Comparison of ENCODE assay signal across 8 mouse cellular contexts in the genomic region with DNA sequence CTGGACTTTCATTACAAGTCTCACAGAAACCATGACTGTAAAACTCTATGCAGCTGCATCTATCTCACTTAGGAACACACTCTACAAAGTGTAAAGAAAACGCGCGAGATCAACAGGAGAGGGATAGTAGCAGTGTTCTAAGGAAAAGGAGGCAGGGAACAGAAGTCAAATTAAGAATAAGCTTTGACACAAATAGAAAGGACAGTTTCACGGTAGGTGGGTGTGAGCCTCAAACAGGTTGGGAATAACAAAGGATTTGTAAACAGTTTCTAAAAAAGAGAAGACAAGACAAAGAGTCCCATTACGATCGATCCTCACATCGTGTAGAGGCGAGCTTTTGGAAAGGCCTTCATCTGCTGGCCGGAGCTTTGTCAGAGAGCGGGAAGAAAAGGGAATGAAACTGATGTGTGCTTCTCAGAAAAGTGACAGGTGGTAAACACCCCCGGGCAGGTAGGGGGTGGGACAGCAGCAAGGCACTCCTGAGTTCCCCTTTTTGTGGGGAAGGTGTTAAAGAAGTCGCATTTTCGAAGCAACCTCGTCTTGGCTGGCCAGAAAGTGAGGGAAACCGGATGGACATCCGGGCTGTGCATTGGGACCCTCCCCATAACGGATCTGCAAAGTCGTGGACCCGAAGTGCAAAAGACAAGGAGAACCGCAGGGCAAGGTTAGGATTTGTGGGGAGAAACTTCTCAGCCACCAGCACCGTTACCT. TPM values are rescaled to one million over a fixed set of nuclear protein-coding genes. Genes with fewer than 3 reads are reported as not detected.
DNase-seq lines count a peak whose midpoint lies in the region; ATAC-seq and TF ChIP-seq lines count a peak whose summit lies in the region.

No protein-coding gene starts in this region.

- H3K9me3 ChIP-seq in E14TG2a.4 (ENCODE audit: low read length): no peaks in the 10 kb centered on the region

- peak; percentile 13 for DNase-seq in gastrocnemius, postnatal 10 days
- DNase-seq in gastrocnemius, adult 8-10 months (ENCODE audit: low spot score in 2 of 2): no peak
- DNase-seq in spleen, postnatal 4 days (ENCODE audit: low spot score in 2 of 2): no peak
- DNase-seq in left cerebral cortex, adult 18-20 months (ENCODE audit: low spot score in 2 of 2): no peak
- no peak for DNase-seq in urinary bladder, postnatal 25 days (ENCODE audit: low spot score)

- H3K27ac ChIP-seq in macrophage: peak overlapping the region; percentile 32

- peak; percentile 13 to 22; a peak in 2 of 4 replicates for ATAC-seq in hematopoietic stem cell, adult 5-6 weeks (replicated peaks in 1 of 2; ENCODE audit: insufficient read depth in 1 of 2, low FRiP score in 2 of 2, low TSS enrichment in 1 of 2, low read depth in 1 of 2, poor library complexity in 2 of 2, severe bottlenecking in 2 of 2)

- WGBS in macrophage (ENCODE audit: missing documents): 14% methylated on average over 21 of the region's 21 CpGs

- H3K79me2 ChIP-seq in macrophage (ENCODE audit: inconsistent target): peaks cover 12% of the 10 kb centered on the region; the same call in 1 of the 2 replicates

- TF ChIP-seq CTCF in E14TG2a.4 (conservative IDR thresholded peaks at IDR 0.05; ENCODE audit: low read length): no peak

- H3K4me1 ChIP-seq in E14TG2a.4 (replicated peaks; ENCODE audit: low read depth, low read length): peaks cover 28% of the 10 kb centered on the region

- H3K4me3 ChIP-seq in E14TG2a.4 (replicated peaks; ENCODE audit: low read length) (peak overlapping the region; percentile 94), macrophage (ENCODE audit: inconsistent target) (peak overlapping the region; percentile 99)

- peaks cover 29% of the 10 kb centered on the region for H3K36me3 ChIP-seq in E14TG2a.4 (ENCODE audit: insufficient read depth, low read length)
- H3K36me3 ChIP-seq in macrophage (ENCODE audit: inconsistent target): peaks cover 27% of the 10 kb centered on the region

- H3K27me3 ChIP-seq in E14TG2a.4 (ENCODE audit: insufficient read depth, low read length): no peaks in the 10 kb centered on the region

RNA-seq across cellular contexts. Expression of gene Tgds, which starts 0.5 kb away (rescaled TPM):
- total RNA-seq in gastrocnemius, postnatal 10 days (2021): 10 to 100 TPM in 1 of 2 experiments, 1 to 10 TPM in 1; 9.7 to 12.6 TPM
- total RNA-seq in gastrocnemius, adult 8-10 months (2022): 1 to 10 TPM; 4.4 to 6.5 (median 5.6) TPM
- total RNA-seq in hematopoietic stem cell, adult 5-6 weeks (2017): 25.0 and 27.0 TPM in 2 replicates
- total RNA-seq in macrophage (2018; cell fraction: chromatin; rRNA removed): 10 to 100 TPM in 15 of 26 experiments, 1 to 10 TPM in 11; 1.3 to 33.7 (median 12.8) TPM
- 10 to 100 TPM in 21 of 26 experiments, 1 to 10 TPM in 5; 4.4 to 14.1 (median 12.2) TPM for total RNA-seq in macrophage (2018; cell fraction: cytosol; rRNA removed)
- total RNA-seq in macrophage (2018; cell fraction: nucleus; rRNA removed): 10 to 100 TPM in 13 of 26 experiments, 1 to 10 TPM in 13; 3.0 to 33.2 (median 10.5) TPM
- 9.7 to 18.9 TPM (median 10.4 TPM) in 3 replicates for polyA plus RNA-seq in macrophage (2018)
- 1 to 10 TPM; 7.9 to 9.1 TPM for total RNA-seq in left cerebral cortex, adult 18-20 months (2021)

RNA-seq across cellular contexts. Expression of gene Gpr180, which starts 4.9 kb away (rescaled TPM):
- 10 to 100 TPM; 33.2 TPM for total RNA-seq in gastrocnemius, postnatal 10 days (2021)
- 10 to 100 TPM; 38.8 to 41.3 (median 40.8) TPM for total RNA-seq in gastrocnemius, adult 8-10 months (2022)
- total RNA-seq in hematopoietic stem cell, adult 5-6 weeks (2017): 10.4 and 10.8 TPM in 2 replicates
- 10 to 100 TPM in 2 of 26 experiments, 1 to 10 TPM in 20, under 1 TPM in 3, not detected in 1; 0.58 to 10.7 (median 3.5) TPM for total RNA-seq in macrophage (2018; cell fraction: chromatin; rRNA removed)
- total RNA-seq in macrophage (2018; cell fraction: cytosol; rRNA removed): 10 to 100 TPM in 14 of 26 experiments, 1 to 10 TPM in 12; 7.0 to 13.2 (median 10.4) TPM
- total RNA-seq in macrophage (2018; cell fraction: nucleus; rRNA removed): 10 to 100 TPM in 4 of 26 experiments, 1 to 10 TPM in 22; 1.5 to 18.7 (median 7.1) TPM
- 5.3 to 18.8 TPM (median 9.8 TPM) in 3 replicates for polyA plus RNA-seq in macrophage (2018)
- 10 to 100 TPM; 28.6 to 30.2 TPM for total RNA-seq in left cerebral cortex, adult 18-20 months (2021)
